Mouse (Mus musculus) ES-E14 (cell line): ENCODE data around the gene Pla2g6. TPM values are rescaled to one million over a fixed set of nuclear protein-coding genes. Genes with fewer than 3 reads are reported as not detected.

Source experiments
- DNase-seq: peaks from one replicate; pipeline ENCODE4 v3.0.0-alpha.2; 2013; ENCODE audit warnings: low read depth, low spot score
- H3K27ac ChIP-seq: 2 replicates; pipeline ENCODE4 v1.5.1; 2012; ENCODE audit warnings: low read depth, mild to moderate bottlenecking, low read length, moderate library complexity, mixed read lengths; ENCODE audit not compliant: poor library complexity, insufficient read depth, severe bottlenecking
- H3K36me3 ChIP-seq: 2 replicates; pipeline ENCODE4 v1.6.1; 2012; ENCODE audit warnings: mild to moderate bottlenecking, low read length, moderate library complexity, mixed read lengths; ENCODE audit not compliant: control insufficient read depth, poor library complexity, insufficient read depth, severe bottlenecking
- H3K4me1 ChIP-seq, 2 experiments: fragments of 150-350 bp in 1 of 2; sonication (generic) in 1 of 2; 2 replicates each; pipeline ENCODE4 v1.6.1; 2012; ENCODE audit warnings: low read length in 2 of 2, mild to moderate bottlenecking in 1 of 2, mixed read lengths in 1 of 2; ENCODE audit not compliant: control insufficient read depth in 2 of 2, insufficient read depth in 2 of 2, poor library complexity in 1 of 2
- H3K4me3 ChIP-seq, 2 experiments: fragments of 150-350 bp in 1 of 2; sonication (generic) in 1 of 2; 2 replicates each; pipeline ENCODE4 v1.5.1; 2012; ENCODE audit warnings: low read length in 2 of 2, low read depth in 1 of 2, mild to moderate bottlenecking in 1 of 2, mixed read lengths in 1 of 2; ENCODE audit not compliant: insufficient read depth in 1 of 2, poor library complexity in 1 of 2, severe bottlenecking in 1 of 2
- H3K9ac ChIP-seq: 2 replicates; pipeline ENCODE4 v1.6.1; 2012; ENCODE audit warnings: low read depth, mild to moderate bottlenecking, low read length, mixed read lengths; ENCODE audit not compliant: poor library complexity, insufficient read depth, severe bottlenecking
- H3K9me3 ChIP-seq: fragments of 150-350 bp; sonication (generic); 2 replicates; pipeline ENCODE4 v1.6.1; 2012; ENCODE audit warnings: low read depth, mild to moderate bottlenecking, low read length; ENCODE audit not compliant: control insufficient read depth, insufficient read depth
- CHD2 ChIP-seq: IDR thresholded peaks from 2 replicates; pipeline ENCODE4 v1.6.1; 2014; ENCODE audit warnings: mild to moderate bottlenecking, low read depth, low read length, inconsistent platforms
- HCFC1 ChIP-seq: IDR thresholded peaks from 2 replicates; pipeline ENCODE4 v1.6.1; 2012; ENCODE audit warnings: low read length, inconsistent platforms, borderline replicate concordance; ENCODE audit not compliant: insufficient read depth
- MAFK ChIP-seq: IDR thresholded peaks from 2 replicates; pipeline ENCODE4 v1.6.1; 2014; ENCODE audit warnings: mild to moderate bottlenecking, low read depth, low read length, inconsistent platforms; ENCODE audit not compliant: insufficient read depth
- ZC3H11A ChIP-seq: IDR thresholded peaks from 2 replicates; pipeline ENCODE4 v1.6.1; 2012; ENCODE audit warnings: low read depth, mild to moderate bottlenecking, inconsistent platforms, low read length, borderline replicate concordance
- ZNF384 ChIP-seq: IDR thresholded peaks from 2 replicates; pipeline ENCODE4 v1.6.1; 2012; ENCODE audit warnings: low read depth, low read length, inconsistent platforms
- in situ Hi-C, 2 experiments: fragments of 600-800 bp; cut with MboI; formaldehyde crosslinking; loops; one replicate each; pipeline ENCODE4 v1.15.1; 2025; ENCODE audit warnings: low sequenced_read_pairs in 2 of 2, inconsistent platforms in 1 of 2; ENCODE audit not compliant: unreplicated experiment in 2 of 2
- total RNA-seq: library from RNA; depleted of rRNA; stranded (reverse); fragments of 300-350 nt; gene quantifications from 2 replicates; pipeline ENCODE4 v1.2.3, GENCODE M21; 2012

Gene Pla2g6
- total RNA-seq, 1 experiment, result 59.2 TPM

GRCm38 (mm10) chr15:79330521-79330920 lies 2.3 kb upstream of the Pla2g6 start:
- Histone ChIP-seq H3K9me3 (no peaks in the 10 kb centered on the region), H3K4me1 (peaks cover 4 to 28% of the 10 kb centered on the region in 2 experiments; a peak in 3 of 4 replicates), H3K4me3 (no peak overlapping the region), H3K27ac (no peak overlapping the region), H3K9ac (no peak overlapping the region), H3K36me3 (no peaks in the 10 kb centered on the region; the same call in 1 of the 2 replicates)
- DNase-seq, result no peak
- no peak for TF ChIP-seq ZC3H11A
- no peak for TF ChIP-seq CHD2
- no peak for TF ChIP-seq MAFK
- no peak for TF ChIP-seq ZNF384
- TF ChIP-seq HCFC1, result no peak
- in situ Hi-C loops, result no loop called here

GRCm38 (mm10) chr15:79329979-79330363 lies 1.8 kb upstream of the Pla2g6 start:
- H3K9me3 ChIP-seq, result no peaks in the 10 kb centered on the region
- no peaks in the 10 kb centered on the region; the same call in 1 of the 2 replicates for H3K36me3 ChIP-seq
- no peak overlapping the region for H3K27ac ChIP-seq
- TF ChIP-seq HCFC1 (no peak), ZC3H11A (no peak), MAFK (no peak), CHD2 (no peak), ZNF384 (no peak)
- H3K9ac ChIP-seq, result no peak overlapping the region
- no peak for DNase-seq
- H3K4me3 ChIP-seq, result no peak overlapping the region
- in situ Hi-C loops, result no loop called here
- H3K4me1 ChIP-seq, result peaks cover 3 to 23% of the 10 kb centered on the region in 2 experiments; a peak in 3 of 4 replicates

- TF ChIP-seq CHD2 (no peak), ZNF384 (no peak), ZC3H11A (no peak), HCFC1 (no peak), MAFK (no peak)
- Histone ChIP-seq H3K4me1 (peaks cover 2 to 22% of the 10 kb centered on the region in 2 experiments; a peak in 2 of 4 replicates), H3K36me3 (no peaks in the 10 kb centered on the region; the same call in 1 of the 2 replicates), H3K9ac (no peak overlapping the region), H3K4me3 (no peak overlapping the region), H3K27ac (no peak overlapping the region), H3K9me3 (no peaks in the 10 kb centered on the region)
- DNase-seq, result no peak
- in situ Hi-C loops, result no loop called here
Observed at GRCm38 (mm10) chr15:79329346-79329978, 1.3 kb upstream of the Pla2g6 start.

GRCm38 (mm10) chr15:79328939-79329275 lies 717 bp upstream of the Pla2g6 start:
- TF ChIP-seq ZNF384, result no peak
- no peak for TF ChIP-seq MAFK
- TF ChIP-seq HCFC1, result no peak
- no peak for TF ChIP-seq CHD2
- TF ChIP-seq ZC3H11A, result no peak
- H3K4me3 ChIP-seq, result no peak overlapping the region
- H3K27ac ChIP-seq, result no peak overlapping the region; the same call in 1 of the 2 replicates
- in situ Hi-C loops, result no loop called here
- peaks cover 2 to 17% of the 10 kb centered on the region in 2 experiments; a peak in 2 of 4 replicates for H3K4me1 ChIP-seq
- H3K9me3 ChIP-seq, result no peaks in the 10 kb centered on the region
- H3K9ac ChIP-seq, result no peak overlapping the region; the same call in 1 of the 2 replicates
- peaks cover 1% of the 10 kb centered on the region; the same call in 1 of the 2 replicates for H3K36me3 ChIP-seq
- no peak for DNase-seq
